Mouse (Mus musculus): ENCODE measurements around the gene Agbl5. TPM values are rescaled to one million over a fixed set of nuclear protein-coding genes. Genes with fewer than 3 reads are reported as not detected.

The Agbl5 gene
- polyA plus RNA-seq, 1 experiment = 72.1 TPM

DNA sequence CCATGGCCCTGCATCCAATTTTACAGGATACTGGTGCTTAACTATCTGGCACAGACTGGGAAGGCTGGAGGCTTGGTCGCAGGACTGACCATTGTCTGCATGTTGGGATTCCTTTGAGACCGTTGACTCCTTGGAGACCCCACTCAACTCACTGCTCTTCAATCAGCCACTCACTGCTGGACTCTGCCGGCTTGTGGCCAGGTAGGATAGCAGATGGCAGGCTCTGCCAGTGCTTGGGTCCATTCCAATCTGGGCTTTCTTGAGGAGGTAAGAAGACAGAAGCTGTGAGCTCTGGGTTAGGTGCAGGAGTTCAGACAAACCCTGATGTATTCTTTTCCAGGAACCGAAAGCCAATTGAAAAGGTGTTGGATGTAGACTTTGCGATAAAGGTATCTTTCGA, 65.6 kb downstream of the Agbl5 start:
- TF ChIP-seq POLR2A (IDR thresholded peaks at IDR 0.05; ENCODE audit: borderline replicate concordance, extremely low read depth, insufficient read depth, insufficient read length, poor library complexity, severe bottlenecking) = no peak
- no peak for TF ChIP-seq CTCF (IDR thresholded peaks at IDR 0.05; ENCODE audit: borderline replicate concordance, extremely low read depth, insufficient read depth, insufficient read length)
- DNase-seq (ENCODE audit: low read depth) = no peak

DNA sequence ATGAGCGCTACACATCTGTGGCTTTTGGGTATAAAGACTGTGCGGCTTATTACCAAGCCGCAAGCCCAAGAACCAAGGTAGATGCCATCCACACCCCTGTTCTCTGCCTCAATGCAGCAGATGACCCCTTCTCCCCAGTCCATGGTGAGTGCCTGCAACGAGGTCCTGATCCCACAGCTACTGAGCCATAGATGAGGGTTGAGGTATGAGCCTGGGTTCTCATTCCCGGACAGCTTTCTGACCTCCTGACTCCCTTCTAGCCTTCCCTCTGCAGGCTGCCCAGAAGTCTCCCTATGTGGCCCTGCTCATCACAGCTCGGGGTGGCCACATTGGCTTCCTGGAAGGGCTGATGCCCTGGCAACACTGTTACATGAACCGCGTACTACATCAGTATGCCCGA, 66.1 kb downstream of the Agbl5 start:
- no peak for DNase-seq (ENCODE audit: low read depth)
- TF ChIP-seq POLR2A (IDR thresholded peaks at IDR 0.05; ENCODE audit: borderline replicate concordance, extremely low read depth, insufficient read depth, insufficient read length, poor library complexity, severe bottlenecking) (no peak), CTCF (IDR thresholded peaks at IDR 0.05; ENCODE audit: borderline replicate concordance, extremely low read depth, insufficient read depth, insufficient read length) (no peak)

DNA sequence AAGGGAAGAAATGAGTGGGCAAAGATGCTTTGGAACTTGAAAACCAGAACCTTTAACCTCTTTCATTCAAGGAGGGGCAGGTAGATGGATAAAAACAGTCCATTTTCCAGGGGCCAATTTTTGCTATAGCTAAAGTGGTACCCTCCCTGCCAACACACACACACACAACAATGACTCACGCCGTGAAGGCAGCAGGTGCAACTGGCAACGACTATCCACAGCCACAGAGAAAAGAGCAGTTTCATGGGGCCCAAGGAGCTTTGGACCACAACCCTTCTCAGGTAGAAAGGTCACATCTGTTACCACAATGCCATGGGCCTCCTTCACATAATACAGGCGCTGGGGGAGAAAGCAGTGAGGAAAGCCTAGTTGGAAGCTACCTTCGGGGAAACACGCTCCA, 67.3 kb downstream of the Agbl5 start:
- no peak for TF ChIP-seq CTCF (IDR thresholded peaks at IDR 0.05; ENCODE audit: borderline replicate concordance, extremely low read depth, insufficient read depth, insufficient read length)
- TF ChIP-seq POLR2A (IDR thresholded peaks at IDR 0.05; ENCODE audit: borderline replicate concordance, extremely low read depth, insufficient read depth, insufficient read length, poor library complexity, severe bottlenecking) = no peak
- no peak for DNase-seq (ENCODE audit: low read depth)

Other genes starting within 250 kb of the Agbl5 start
- 44.4 and 52.9 TPM in 2 replicates for gene Slc35f6, start 240.8 kb upstream of the Agbl5 start, polyA plus RNA-seq (2012; rRNA removed)
- gene Cenpa, start 221.9 kb upstream of the Agbl5 start, polyA plus RNA-seq (2012; rRNA removed) = 55.9 and 105 TPM in 2 replicates
- gene Dpysl5, start 177.1 kb upstream of the Agbl5 start, polyA plus RNA-seq (2012; rRNA removed) = 368 and 444 TPM in 2 replicates
- 163 and 172 TPM in 2 replicates for gene Mapre3, start 74.1 kb upstream of the Agbl5 start, polyA plus RNA-seq (2012; rRNA removed)
- gene Tmem214, start 20.7 kb upstream of the Agbl5 start, polyA plus RNA-seq (2012; rRNA removed) = 82.3 and 88.6 TPM in 2 replicates
- gene Ost4, start 19.1 kb downstream of the Agbl5 start, polyA plus RNA-seq (2012; rRNA removed) = 162 and 256 TPM in 2 replicates
- 12.8 and 23.0 TPM in 2 replicates for gene Emilin1, start 24.7 kb downstream of the Agbl5 start, polyA plus RNA-seq (2012; rRNA removed)
- 7.9 and 8.5 TPM in 2 replicates for gene Khk, start 32.7 kb downstream of the Agbl5 start, polyA plus RNA-seq (2012; rRNA removed)
- gene Cgref1, start 56.9 kb downstream of the Agbl5 start, polyA plus RNA-seq (2012; rRNA removed) = 27.4 and 34.4 TPM in 2 replicates
- 178 and 250 TPM in 2 replicates for gene Preb, start 71.7 kb downstream of the Agbl5 start, polyA plus RNA-seq (2012; rRNA removed)
- gene Tcf23, start 80.0 kb downstream of the Agbl5 start, polyA plus RNA-seq (2012; rRNA removed) = not detected in 2 replicates
- gene Atraid, start 159.6 kb downstream of the Agbl5 start, polyA plus RNA-seq (2012; rRNA removed) = 122 and 154 TPM in 2 replicates
- 40.7 and 44.5 TPM in 2 replicates for gene Slc5a6, start 160.2 kb downstream of the Agbl5 start, polyA plus RNA-seq (2012; rRNA removed)
- 33.8 and 34.0 TPM in 2 replicates for gene Cad, start 166.1 kb downstream of the Agbl5 start, polyA plus RNA-seq (2012; rRNA removed)
- gene Dnajc5g, start 217.6 kb downstream of the Agbl5 start, polyA plus RNA-seq (2012; rRNA removed) = not detected in 2 replicates
- gene Slc30a3, start 219.5 kb downstream of the Agbl5 start, polyA plus RNA-seq (2012; rRNA removed) = 21.2 and 31.6 TPM in 2 replicates
- 0.05 TPM in 1 of 2 replicates, not detected in the other for gene Trim54, start 228.0 kb downstream of the Agbl5 start, polyA plus RNA-seq (2012; rRNA removed)